9 mouse cellular contexts compared by ENCODE assay signal in genomic region chr4:59188474-59188801, GRCm38 (mm10). TPM values are rescaled to one million over a fixed set of nuclear protein-coding genes. Genes with fewer than 3 reads are reported as not detected.
A peak's percentile ranks its signal among the peaks of the same experiment; 100 is the strongest.
DNase-seq lines count a peak whose midpoint lies in the region; ATAC-seq lines count a peak whose summit lies in the region.
"Had no signal": no experiment of that assay in that cellular context is flagged by ENCODE, and none has a peak within 500 bp of the region (broad histone marks: within the 10 kb centered on the region; RNA-seq: fewer than 3 reads in every experiment).

No protein-coding gene starts in this region.

- intact Hi-C loops in heart, postnatal 10 days (cut with DNase I), result loop anchor here (2.0 kb wide), 1 partner anchor 152 kb away; no protein-coding TSS in a partner anchor

- H3K27me3 ChIP-seq in heart, embryonic 16.5 days (ENCODE audit: control insufficient read depth, insufficient read depth, low read length), result no peaks in the 10 kb centered on the region
- H3K27me3 ChIP-seq in hindbrain, embryonic 14.5 days (ENCODE audit: control insufficient read depth, insufficient read depth, low read length), result no peaks in the 10 kb centered on the region
- H3K27me3 ChIP-seq in midbrain, embryonic 13.5 days, result no peaks in the 10 kb centered on the region
- H3K27me3 ChIP-seq: Patski had no signal

- WGBS in heart, embryonic 16.5 days, result 34% methylated on average over 4 of the region's 4 CpGs
- 19% methylated on average over 4 of the region's 4 CpGs for WGBS in hindbrain, embryonic 14.5 days
- 28% methylated on average over 4 of the region's 4 CpGs for WGBS in midbrain, embryonic 13.5 days

- peaks cover 3% of the 10 kb centered on the region; the same call in 1 of the 2 replicates for H3K4me1 ChIP-seq in heart, embryonic 16.5 days (ENCODE audit: control insufficient read depth, insufficient read depth, low read length)
- H3K4me1 ChIP-seq in hindbrain, embryonic 14.5 days (replicated peaks; ENCODE audit: control insufficient read depth, insufficient read depth, low read length), result peaks cover 4% of the 10 kb centered on the region; the same call in 1 of the 2 replicates
- peaks cover 14% of the 10 kb centered on the region for H3K4me1 ChIP-seq in midbrain, embryonic 13.5 days (replicated peaks)

- H3K27ac ChIP-seq in heart, embryonic 16.5 days (ENCODE audit: low read length), result peak overlapping the region; percentile 95
- peak overlapping the region; percentile 99 for H3K27ac ChIP-seq in hindbrain, embryonic 14.5 days
- peak overlapping the region; percentile 97 for H3K27ac ChIP-seq in midbrain, embryonic 13.5 days

- H3K9ac ChIP-seq in heart, embryonic 16.5 days (ENCODE audit: low read length), result peak overlapping the region; percentile 93
- peak overlapping the region; percentile 94 for H3K9ac ChIP-seq in hindbrain, embryonic 14.5 days
- H3K9ac ChIP-seq in midbrain, embryonic 13.5 days (replicated peaks), result peak overlapping the region; percentile 93

- H3K4me3 ChIP-seq in heart, embryonic 16.5 days (ENCODE audit: low read length), result peak overlapping the region; percentile 84
- H3K4me3 ChIP-seq in hindbrain, embryonic 14.5 days (replicated peaks; ENCODE audit: low read length), result peak overlapping the region; percentile 87
- peak overlapping the region; percentile 92 for H3K4me3 ChIP-seq in midbrain, embryonic 13.5 days (replicated peaks)

- ATAC-seq in heart, embryonic 16.5 days (replicated peaks; ENCODE audit: extremely low read depth, insufficient read depth, low FRiP score), result no peak
- no peak for ATAC-seq in hindbrain, embryonic 14.5 days (ENCODE audit: low FRiP score)
- ATAC-seq in midbrain, embryonic 13.5 days, result no peak

- peak overlapping the region; percentile 79 for H3K4me2 ChIP-seq in heart, embryonic 16.5 days (ENCODE audit: low read depth, low read length)
- peak overlapping the region; percentile 53 for H3K4me2 ChIP-seq in hindbrain, embryonic 14.5 days (replicated peaks)
- H3K4me2 ChIP-seq in midbrain, embryonic 13.5 days (replicated peaks), result peak overlapping the region; percentile 69

- H3K36me3 ChIP-seq in heart, embryonic 16.5 days (ENCODE audit: control insufficient read depth, insufficient read depth), result no peaks in the 10 kb centered on the region
- no peaks in the 10 kb centered on the region for H3K36me3 ChIP-seq in hindbrain, embryonic 14.5 days (replicated peaks; ENCODE audit: control insufficient read depth, insufficient read depth)
- H3K36me3 ChIP-seq in midbrain, embryonic 13.5 days, result no peaks in the 10 kb centered on the region

- H3K9me3 ChIP-seq in heart, embryonic 16.5 days (replicated peaks; ENCODE audit: control insufficient read depth, low read length), result no peaks in the 10 kb centered on the region
- H3K9me3 ChIP-seq in hindbrain, embryonic 14.5 days (ENCODE audit: control insufficient read depth, low read length), result no peaks in the 10 kb centered on the region
- H3K9me3 ChIP-seq in midbrain, embryonic 13.5 days, result no peaks in the 10 kb centered on the region

- no peak for DNase-seq in heart, postnatal 10 days
- peak; percentile 46 for DNase-seq in MEL-GATA-1-ER (ENCODE audit: extremely low read depth, low read depth)
- no peak for DNase-seq in hindbrain, embryonic 14.5 days (ENCODE audit: low spot score)
- DNase-seq in ovary, postnatal 14 days (ENCODE audit: low spot score), result no peak
- no peak for DNase-seq in ovary, adult 18-20 months (ENCODE audit: low spot score)
- DNase-seq in layer of hippocampus, postnatal 10 days (ENCODE audit: low spot score in 2 of 2), result no peak

RNA-seq across cellular contexts. Expression of gene Ugcg, which starts 0.6 kb away (rescaled TPM):
- 6.6 and 8.0 TPM in 2 replicates for polyA plus RNA-seq in heart, embryonic 16.5 days (2015; fragmentation: Nextera tagmentation; extraction: Ambion mirVana)
- 10 to 100 TPM; 22.1 to 23.3 TPM for total RNA-seq in heart, postnatal 10 days (2021)
- polyA plus RNA-seq in hindbrain, embryonic 14.5 days (2014; fragmentation: Nextera tagmentation; extraction: Ambion mirVana), result 22.5 and 24.7 TPM in 2 replicates
- polyA plus RNA-seq in midbrain, embryonic 13.5 days (2015; fragmentation: Nextera tagmentation; extraction: Ambion mirVana), result 16.4 and 18.2 TPM in 2 replicates
- 10 to 100 TPM; 78.9 to 90.0 TPM for total RNA-seq in layer of hippocampus, postnatal 10 days (2021)

RNA-seq across cellular contexts. Expression of gene AI481877, which starts 49.7 kb away (rescaled TPM):
- not detected in 2 replicates for polyA plus RNA-seq in heart, embryonic 16.5 days (2015; fragmentation: Nextera tagmentation; extraction: Ambion mirVana)
- not detected for total RNA-seq in heart, postnatal 10 days (2021)
- not detected in 2 replicates for polyA plus RNA-seq in hindbrain, embryonic 14.5 days (2014; fragmentation: Nextera tagmentation; extraction: Ambion mirVana)
- polyA plus RNA-seq in midbrain, embryonic 13.5 days (2015; fragmentation: Nextera tagmentation; extraction: Ambion mirVana), result 0.04 TPM in 1 of 2 replicates, not detected in the other
- not detected for total RNA-seq in layer of hippocampus, postnatal 10 days (2021)
